Mouse (Mus musculus) spleen, adult 2 months (tissue): ENCODE results near the gene Mpo.

Experiments
- CTCF ChIP-seq: fragments of 200-500 bp; IDR thresholded peaks from 2 replicates; pipeline ENCODE4 v1.5.1; 2011; ENCODE audit warnings: mild to moderate bottlenecking, inconsistent platforms; ENCODE audit not compliant: insufficient read depth, insufficient read length, insufficient replicate concordance; ENCODE audit errors: extremely low read depth
- POLR2A ChIP-seq: fragments of 200-500 bp; IDR thresholded peaks from 2 replicates; pipeline ENCODE4 v1.6.1; 2011; ENCODE audit warnings: low read depth, low read length, inconsistent platforms

- TF ChIP-seq POLR2A (no peak), CTCF (no peak)
Measured at GRCm38 (mm10) chr11:87801711-87802275, 8.4 kb downstream of the Mpo start.
